Mouse (Mus musculus): ENCODE data around the gene Ebf1. TPM values are rescaled to one million over a fixed set of nuclear protein-coding genes. Genes with fewer than 3 reads are reported as not detected.

Gene Ebf1
- polyA plus RNA-seq, 1 experiment, result 2.3 TPM

GRCm38 (mm10) chr11:44608646-44609045, 8.5 kb upstream of the Ebf1 start:
- TF ChIP-seq CTCF (IDR thresholded peaks at IDR 0.05; ENCODE audit: low read depth, low read length) (no peak), EP300 (IDR thresholded peaks at IDR 0.05; ENCODE audit: insufficient read depth, low read depth, low read length) (no peak), POLR2A (IDR thresholded peaks at IDR 0.05; ENCODE audit: insufficient read depth, low read length) (no peak)
- Histone ChIP-seq H3K4me1 (ENCODE audit: control insufficient read depth, insufficient read depth, low read length) (no peaks in the 10 kb centered on the region), H3K27ac (ENCODE audit: insufficient read depth, low read length) (no peak overlapping the region)

GRCm38 (mm10) chr11:44610971-44611781, 5.9 kb upstream of the Ebf1 start:
- Histone ChIP-seq H3K27ac (ENCODE audit: insufficient read depth, low read length) (no peak overlapping the region), H3K4me3 (ENCODE audit: low read depth, low read length) (peak overlapping the region; percentile 31), H3K9ac (ENCODE audit: low read depth, poor library complexity, severe bottlenecking) (no peak overlapping the region), H3K4me1 (ENCODE audit: control insufficient read depth, insufficient read depth, low read length) (no peaks in the 10 kb centered on the region), H3K9me3 (replicated peaks; ENCODE audit: control insufficient read depth, insufficient read depth, low read length, poor library complexity, severe bottlenecking) (no peaks in the 10 kb centered on the region), H3K27me3 (ENCODE audit: control insufficient read depth, insufficient read depth, low read length, poor library complexity, severe bottlenecking) (peaks cover 16% of the 10 kb centered on the region), H3K36me3 (ENCODE audit: control insufficient read depth, insufficient read depth, low read length, poor library complexity, severe bottlenecking) (no peaks in the 10 kb centered on the region)
- TF ChIP-seq POLR2A (IDR thresholded peaks at IDR 0.05; ENCODE audit: insufficient read depth, low read length) (no peak), EP300 (IDR thresholded peaks at IDR 0.05; ENCODE audit: insufficient read depth, low read depth, low read length) (no peak), CTCF (IDR thresholded peaks at IDR 0.05; ENCODE audit: low read depth, low read length) (peak; percentile 91)

More at GRCm38 (mm10) chr11:44608646-44609045, 8.5 kb upstream of the Ebf1 start:
- H3K36me3 ChIP-seq (ENCODE audit: control insufficient read depth, insufficient read depth, low read length, poor library complexity, severe bottlenecking), result no peaks in the 10 kb centered on the region
- peaks cover 11% of the 10 kb centered on the region for H3K27me3 ChIP-seq (ENCODE audit: control insufficient read depth, insufficient read depth, low read length, poor library complexity, severe bottlenecking)
- H3K9me3 ChIP-seq (replicated peaks; ENCODE audit: control insufficient read depth, insufficient read depth, low read length, poor library complexity, severe bottlenecking), result no peaks in the 10 kb centered on the region
- no peak overlapping the region for H3K9ac ChIP-seq (ENCODE audit: low read depth, poor library complexity, severe bottlenecking)
- no peak overlapping the region for H3K4me3 ChIP-seq (ENCODE audit: low read depth, low read length)

GRCm38 (mm10) chr11:44612156-44612555, 5.0 kb upstream of the Ebf1 start:
- H3K27me3 ChIP-seq (ENCODE audit: control insufficient read depth, insufficient read depth, low read length, poor library complexity, severe bottlenecking), result peaks cover 18% of the 10 kb centered on the region
- no peak overlapping the region for H3K27ac ChIP-seq (ENCODE audit: insufficient read depth, low read length)
- H3K4me3 ChIP-seq (ENCODE audit: low read depth, low read length), result no peak overlapping the region

GRCm38 (mm10) chr11:44612681-44613410, 4.3 kb upstream of the Ebf1 start:
- Histone ChIP-seq H3K4me3 (ENCODE audit: low read depth, low read length) (peak overlapping the region; percentile 48), H3K4me1 (ENCODE audit: control insufficient read depth, insufficient read depth, low read length) (no peaks in the 10 kb centered on the region), H3K27me3 (ENCODE audit: control insufficient read depth, insufficient read depth, low read length, poor library complexity, severe bottlenecking) (peaks cover 18% of the 10 kb centered on the region), H3K9me3 (replicated peaks; ENCODE audit: control insufficient read depth, insufficient read depth, low read length, poor library complexity, severe bottlenecking) (no peaks in the 10 kb centered on the region), H3K27ac (ENCODE audit: insufficient read depth, low read length) (no peak overlapping the region), H3K36me3 (ENCODE audit: control insufficient read depth, insufficient read depth, low read length, poor library complexity, severe bottlenecking) (no peaks in the 10 kb centered on the region), H3K9ac (ENCODE audit: low read depth, poor library complexity, severe bottlenecking) (peak overlapping the region; percentile 36; the same call in 1 of the 2 replicates)
- TF ChIP-seq CTCF (IDR thresholded peaks at IDR 0.05; ENCODE audit: low read depth, low read length) (no peak), POLR2A (IDR thresholded peaks at IDR 0.05; ENCODE audit: insufficient read depth, low read length) (no peak), EP300 (IDR thresholded peaks at IDR 0.05; ENCODE audit: insufficient read depth, low read depth, low read length) (no peak)

More at GRCm38 (mm10) chr11:44612156-44612555, 5.0 kb upstream of the Ebf1 start:
- Histone ChIP-seq H3K9ac (ENCODE audit: low read depth, poor library complexity, severe bottlenecking) (no peak overlapping the region), H3K4me1 (ENCODE audit: control insufficient read depth, insufficient read depth, low read length) (no peaks in the 10 kb centered on the region), H3K9me3 (replicated peaks; ENCODE audit: control insufficient read depth, insufficient read depth, low read length, poor library complexity, severe bottlenecking) (no peaks in the 10 kb centered on the region), H3K36me3 (ENCODE audit: control insufficient read depth, insufficient read depth, low read length, poor library complexity, severe bottlenecking) (no peaks in the 10 kb centered on the region)
- no peak for TF ChIP-seq EP300 (IDR thresholded peaks at IDR 0.05; ENCODE audit: insufficient read depth, low read depth, low read length)
- TF ChIP-seq POLR2A (IDR thresholded peaks at IDR 0.05; ENCODE audit: insufficient read depth, low read length), result no peak
- no peak for TF ChIP-seq CTCF (IDR thresholded peaks at IDR 0.05; ENCODE audit: low read depth, low read length)

GRCm38 (mm10) chr11:44613411-44614180, 3.5 kb upstream of the Ebf1 start:
- peak; percentile 49 for TF ChIP-seq CTCF (IDR thresholded peaks at IDR 0.05; ENCODE audit: low read depth, low read length)
- TF ChIP-seq POLR2A (IDR thresholded peaks at IDR 0.05; ENCODE audit: insufficient read depth, low read length), result no peak
- Histone ChIP-seq H3K27ac (ENCODE audit: insufficient read depth, low read length) (no peak overlapping the region), H3K4me1 (ENCODE audit: control insufficient read depth, insufficient read depth, low read length) (no peaks in the 10 kb centered on the region)

More at GRCm38 (mm10) chr11:44613411-44614180, 3.5 kb upstream of the Ebf1 start:
- H3K36me3 ChIP-seq (ENCODE audit: control insufficient read depth, insufficient read depth, low read length, poor library complexity, severe bottlenecking), result no peaks in the 10 kb centered on the region
- H3K9ac ChIP-seq (ENCODE audit: low read depth, poor library complexity, severe bottlenecking), result peak overlapping the region; percentile 36; the same call in 1 of the 2 replicates
- no peaks in the 10 kb centered on the region for H3K9me3 ChIP-seq (replicated peaks; ENCODE audit: control insufficient read depth, insufficient read depth, low read length, poor library complexity, severe bottlenecking)
- H3K27me3 ChIP-seq (ENCODE audit: control insufficient read depth, insufficient read depth, low read length, poor library complexity, severe bottlenecking), result peaks cover 18% of the 10 kb centered on the region
- peak overlapping the region; percentile 48; the same call in 1 of the 2 replicates for H3K4me3 ChIP-seq (ENCODE audit: low read depth, low read length)
